Mouse (Mus musculus) heart, postnatal 0 days (tissue): ENCODE measurements around the gene Camk2n2.

ENCODE experiments used
- CTCF ChIP-seq: IDR thresholded peaks from 2 replicates; pipeline ENCODE4 v1.5.1; 2016; ENCODE audit warnings: antibody characterized with exemption, control low read depth, low read depth
- EP300 ChIP-seq: IDR thresholded peaks from 2 replicates; pipeline ENCODE4 v1.6.1; 2016; ENCODE audit warnings: antibody characterized with exemption, low read depth

GRCm38 (mm10) chr16:20651947-20652310 is 30.8 kb upstream of the Camk2n2 start:
- TF ChIP-seq CTCF (no peak), EP300 (no peak)
